Mouse (Mus musculus) adrenal gland (tissue): Measurements from ENCODE around the gene 1600015I10Rik.
"Not testable (repeated sequence)": the region's sequence is repeated elsewhere in the genome, so short reads cannot be mapped to it uniquely, and the experiment has no call there.

Experiments used
- intact Hi-C: fragments of 180-260 bp; cut with DNase I; formaldehyde crosslinking; loops from one replicate; pipeline ENCODE4 v1.15.1; 2025

The 1600015I10Rik gene

DNA sequence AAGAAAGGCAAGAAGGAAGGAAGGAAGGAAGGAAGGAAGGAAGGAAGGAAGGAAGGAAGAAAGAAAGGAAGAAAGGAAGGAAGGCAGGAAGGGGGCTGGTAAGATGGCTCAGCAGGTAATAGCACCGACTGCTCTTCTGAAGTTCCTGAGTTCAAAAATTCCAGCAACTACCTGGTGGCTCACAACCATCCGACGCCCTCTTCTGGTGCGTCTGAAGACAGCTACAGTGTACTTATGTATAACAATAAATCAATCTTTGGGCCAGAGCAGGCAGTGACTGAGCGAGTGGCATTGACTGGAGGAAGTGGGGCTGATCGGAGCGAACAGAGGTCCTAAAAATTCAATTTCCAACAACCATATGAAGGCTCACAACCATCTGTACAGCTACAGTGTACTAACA is 29.5 kb downstream of the 1600015I10Rik start:
- intact Hi-C loops = loop anchor here (5.0 kb wide), 2 partner anchors 142 to 312 kb away; partner anchors contain the start of gene Gimap8

DNA sequence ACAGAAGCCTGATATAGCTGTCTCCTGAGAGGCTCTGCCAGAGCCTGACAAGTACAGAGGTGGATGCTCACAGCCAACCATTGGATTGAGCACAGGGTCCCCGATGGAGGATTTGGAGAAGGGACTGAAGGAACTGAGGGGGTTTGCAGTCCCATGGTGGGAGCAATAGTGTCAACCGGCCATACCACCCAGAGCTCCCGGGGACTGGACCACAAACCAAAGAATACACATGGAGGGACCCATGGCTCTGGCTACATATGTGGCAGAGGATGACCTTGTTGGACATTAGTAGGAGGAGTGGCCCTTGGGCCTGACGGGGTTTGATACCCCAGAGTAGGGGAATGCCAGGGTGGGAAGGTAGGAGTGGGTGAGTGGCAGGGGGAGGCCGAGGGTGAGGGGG is 37.0 kb downstream of the 1600015I10Rik start:
- intact Hi-C loops = not testable (repeated sequence)

DNA sequence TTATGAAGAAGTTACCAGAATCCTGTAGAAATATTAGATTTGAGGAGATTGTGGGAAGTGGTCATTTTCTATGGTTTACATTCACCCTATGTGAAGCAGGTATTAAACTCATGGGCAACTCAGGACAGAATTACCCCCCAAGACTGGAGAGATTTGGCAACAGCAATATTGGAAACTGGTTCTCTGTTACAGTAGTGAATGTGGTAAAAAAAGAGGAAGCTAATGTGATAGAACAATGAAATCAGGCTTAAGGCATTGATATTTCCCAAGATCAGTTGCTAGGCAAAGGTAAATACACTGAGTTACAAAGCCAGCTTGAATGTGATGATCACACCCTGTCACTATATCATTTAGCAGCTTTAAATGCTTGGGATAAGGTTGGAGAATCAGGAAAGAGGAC is 38.2 kb downstream of the 1600015I10Rik start:
- intact Hi-C loops = no loop called here

DNA sequence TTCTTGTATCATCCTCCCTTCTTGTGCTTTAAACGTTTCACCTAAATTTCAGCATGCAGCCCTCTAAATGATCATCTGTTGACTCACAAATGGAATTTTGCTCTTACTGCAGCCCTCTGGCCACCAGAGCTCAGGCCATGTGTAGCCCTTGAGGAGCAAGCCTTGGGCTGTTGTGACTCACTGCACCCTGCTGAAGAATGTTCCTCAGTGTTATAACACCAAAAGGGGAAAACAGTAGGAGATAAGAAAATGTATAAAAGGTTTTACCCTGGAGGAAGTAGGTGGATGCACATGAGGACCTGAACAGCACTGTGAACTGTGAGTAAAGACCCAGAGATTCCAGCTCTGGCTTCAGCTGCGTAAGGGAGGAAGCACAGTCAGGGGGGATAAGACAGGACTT is 45.0 kb downstream of the 1600015I10Rik start, which contains the start of gene Doxl2:
Gene Doxl2 (plus strand): TSS at position 301 of the 400 bp plus-strand sequence.
- intact Hi-C loops = no loop called here

DNA sequence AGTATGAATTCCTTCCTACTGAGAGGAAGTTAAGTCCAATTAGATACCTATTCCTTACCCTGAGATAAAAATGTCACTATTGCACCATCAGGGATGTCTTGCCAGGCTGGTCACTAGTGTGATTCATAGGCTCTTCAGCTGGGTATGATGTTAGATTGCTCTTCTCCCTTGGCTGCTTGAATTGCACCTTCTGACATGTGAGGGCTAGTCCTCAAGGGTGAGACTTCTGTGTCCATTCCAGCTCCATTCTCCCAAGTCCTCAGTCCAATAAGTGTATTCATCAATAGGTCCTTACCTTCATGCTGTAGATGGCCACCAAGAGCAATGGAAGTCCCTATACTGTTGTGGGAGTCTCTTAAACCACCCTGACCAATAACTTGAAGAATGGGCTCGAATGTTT is 49.9 kb downstream of the 1600015I10Rik start:
- intact Hi-C loops = no loop called here

DNA sequence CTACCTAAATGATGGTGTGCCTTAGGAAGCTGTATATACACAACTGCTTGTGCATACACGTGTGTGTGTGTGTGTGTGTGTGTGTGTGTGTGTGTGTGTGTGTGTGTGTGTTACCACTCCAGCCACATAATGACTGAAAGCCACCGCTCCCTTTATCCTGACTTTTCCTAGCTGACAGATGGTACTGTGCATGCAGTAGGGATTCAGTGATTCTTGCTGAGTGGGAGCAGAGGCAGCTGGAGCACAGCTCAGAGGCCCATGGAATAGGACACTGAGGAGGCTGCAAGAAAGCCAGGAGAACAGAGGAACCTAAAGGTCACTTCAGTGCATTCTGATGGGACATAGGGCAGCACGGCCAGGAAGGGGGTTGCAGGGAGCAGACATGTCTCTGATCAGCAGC is 52.6 kb downstream of the 1600015I10Rik start:
- intact Hi-C loops = no loop called here
